Mouse (Mus musculus) megakaryocyte, embryonic 14.5 days (primary cell): Measurements from ENCODE around the gene Tmem30b.

Experiments
- FLI1 ChIP-seq: IDR thresholded peaks from 2 replicates; pipeline ENCODE4 v1.6.1; 2012; ENCODE audit warnings: low read length, inconsistent platforms, mixed read lengths
- GATA1 ChIP-seq: IDR thresholded peaks from 3 replicates; pipeline ENCODE4 v1.6.1; 2012; ENCODE audit warnings: mixed read lengths, low read length, inconsistent platforms, borderline replicate concordance

DNA sequence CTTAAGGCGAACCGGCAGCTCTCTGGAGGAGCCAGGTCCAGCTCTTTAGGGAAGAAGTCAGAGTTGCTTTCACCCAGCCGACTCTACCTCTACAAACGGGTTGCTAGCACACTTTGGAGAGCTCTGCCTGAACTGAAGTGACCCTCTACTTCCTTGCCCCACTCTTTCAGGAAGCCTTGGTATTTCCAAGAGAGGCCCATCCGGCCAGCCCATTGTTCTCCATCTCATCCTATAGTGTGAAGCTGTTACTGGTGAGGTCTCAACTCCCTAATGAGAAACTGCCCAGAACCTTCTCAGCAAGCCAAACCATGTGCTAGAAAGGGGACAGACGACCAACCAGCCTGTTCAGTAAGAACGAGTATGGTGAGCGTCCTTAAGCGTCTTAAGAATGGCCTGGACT is 37.1 kb upstream of the Tmem30b start:
- TF ChIP-seq GATA1 (no peak), FLI1 (no peak)
